Mouse (Mus musculus) thymus, adult 2 months (tissue): ENCODE measurements around the gene Fam83c.

Source experiments
- CTCF ChIP-seq: fragments of 200-500 bp; IDR thresholded peaks from 2 replicates; pipeline ENCODE4 v1.5.1; 2012; ENCODE audit warnings: mild to moderate bottlenecking, control low read depth, low read length, moderate library complexity, borderline replicate concordance; ENCODE audit not compliant: control insufficient read depth, poor library complexity, insufficient read depth; ENCODE audit errors: extremely low read depth
- POLR2A ChIP-seq: fragments of 200-500 bp; IDR thresholded peaks from 2 replicates; pipeline ENCODE4 v1.6.1; 2012; ENCODE audit warnings: mild to moderate bottlenecking, low read length, control low read depth, moderate library complexity; ENCODE audit not compliant: control insufficient read depth, poor library complexity, insufficient read depth; ENCODE audit errors: extremely low read depth

DNA sequence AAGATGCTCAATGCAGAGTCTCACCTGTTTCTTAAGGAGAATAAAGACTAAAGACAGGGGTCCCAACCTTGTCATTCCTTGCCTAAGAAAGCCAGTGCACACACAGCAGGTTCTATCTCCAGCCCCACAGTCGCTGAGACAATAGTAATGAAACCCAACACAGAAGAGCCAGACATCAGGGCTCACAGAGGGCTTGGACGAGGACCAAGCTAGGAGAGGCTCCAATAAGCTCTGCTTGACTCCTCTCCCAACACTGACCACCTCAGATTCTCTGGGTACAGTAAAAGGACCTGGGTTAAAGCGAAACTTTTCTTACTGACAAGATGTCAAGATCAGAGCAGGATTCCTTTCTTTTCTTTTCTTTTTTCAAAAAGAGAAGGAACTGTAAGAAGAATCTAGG lies 36.0 kb downstream of the Fam83c start:
- no peak for TF ChIP-seq POLR2A
- no peak for TF ChIP-seq CTCF
